Mouse (Mus musculus): Measurements from ENCODE around the gene Atad3a. TPM values are rescaled to one million over a fixed set of nuclear protein-coding genes. Genes with fewer than 3 reads are reported as not detected.

Gene Atad3a
- polyA plus RNA-seq, 1 experiment from 2014 or later: 90.7 TPM

- 66% methylated on average over 5 of the region's 5 CpGs for WGBS
- no peaks in the 10 kb centered on the region for H3K9me3 ChIP-seq
- H3K9ac ChIP-seq: peak within 1 kb of the TSS; percentile 78; the same call in 1 of the 2 replicates
- H3K4me1 ChIP-seq: peaks cover 13% of the 10 kb centered on the region
- peak within 1 kb of the TSS; percentile 69 for H3K4me2 ChIP-seq (replicated peaks)
- no peaks in the 10 kb centered on the region for H3K27me3 ChIP-seq (replicated peaks)
- H3K36me3 ChIP-seq: no peaks in the 10 kb centered on the region
- ATAC-seq (ENCODE audit: low FRiP score, low read depth): no peak
- peak within 1 kb of the TSS; percentile 56; the same call in 1 of the 2 replicates for H3K4me3 ChIP-seq
- no peak within 1 kb of the TSS for H3K27ac ChIP-seq
These were observed 24.9 kb upstream of the Atad3a start, which contains the start of gene Tmem88b for GRCm38 (mm10) chr4:155785819-155786218. Gene Tmem88b (minus strand): TSS chr4:155785874.

GRCm38 (mm10) chr4:155785246-155785645 lies 24.4 kb upstream of the Atad3a start:
- Histone ChIP-seq H3K36me3 (no peaks in the 10 kb centered on the region), H3K4me2 (replicated peaks) (peak overlapping the region; percentile 69; the same call in 1 of the 2 replicates), H3K27me3 (replicated peaks) (no peaks in the 10 kb centered on the region), H3K4me1 (peaks cover 13% of the 10 kb centered on the region), H3K9ac (no peak overlapping the region), H3K9me3 (no peaks in the 10 kb centered on the region), H3K27ac (no peak overlapping the region), H3K4me3 (no peak overlapping the region)
- WGBS: 84% methylated on average over 10 of the region's 10 CpGs
- ATAC-seq (ENCODE audit: low FRiP score, low read depth): no peak

- H3K4me3 ChIP-seq: peak overlapping the region; percentile 56
- no peaks in the 10 kb centered on the region for H3K9me3 ChIP-seq
- WGBS: under 1% methylated on average over 52 of the region's 52 CpGs
- no peaks in the 10 kb centered on the region for H3K36me3 ChIP-seq
- peak overlapping the region; percentile 44; the same call in 1 of the 2 replicates for H3K27ac ChIP-seq
- H3K27me3 ChIP-seq (replicated peaks): no peaks in the 10 kb centered on the region
- H3K4me1 ChIP-seq: peaks cover 13% of the 10 kb centered on the region
- peak overlapping the region; percentile 78 for H3K9ac ChIP-seq
- peak overlapping the region; percentile 69 for H3K4me2 ChIP-seq (replicated peaks)
- ATAC-seq (ENCODE audit: low FRiP score, low read depth): peak; percentile 89
These were observed 23.3 kb upstream of the Atad3a start for GRCm38 (mm10) chr4:155784081-155784701.

GRCm38 (mm10) chr4:155783486-155784080 lies 22.7 kb upstream of the Atad3a start:
- no peak overlapping the region for H3K27ac ChIP-seq

GRCm38 (mm10) chr4:155780895-155781294 lies 20.0 kb upstream of the Atad3a start:
- Histone ChIP-seq H3K9me3 (no peaks in the 10 kb centered on the region), H3K27me3 (replicated peaks) (no peaks in the 10 kb centered on the region), H3K36me3 (no peaks in the 10 kb centered on the region), H3K9ac (peak overlapping the region; percentile 21; the same call in 1 of the 2 replicates), H3K4me2 (replicated peaks) (no peak overlapping the region), H3K4me3 (no peak overlapping the region), H3K27ac (no peak overlapping the region), H3K4me1 (peaks cover 18% of the 10 kb centered on the region)
- WGBS: 43% methylated on average over 6 of the region's 6 CpGs
- ATAC-seq (ENCODE audit: low FRiP score, low read depth): no peak

More at GRCm38 (mm10) chr4:155783486-155784080, 22.7 kb upstream of the Atad3a start:
- H3K36me3 ChIP-seq: no peaks in the 10 kb centered on the region
- H3K27me3 ChIP-seq (replicated peaks): no peaks in the 10 kb centered on the region
- peak overlapping the region; percentile 78 for H3K9ac ChIP-seq
- no peaks in the 10 kb centered on the region for H3K9me3 ChIP-seq
- H3K4me3 ChIP-seq: peak overlapping the region; percentile 56
- 44% methylated on average over 16 of the region's 16 CpGs for WGBS
- peak overlapping the region; percentile 69 for H3K4me2 ChIP-seq (replicated peaks)
- peaks cover 13% of the 10 kb centered on the region for H3K4me1 ChIP-seq
- ATAC-seq (ENCODE audit: low FRiP score, low read depth): no peak; the same call in 1 of the 2 replicates

- H3K4me1 ChIP-seq: peaks cover 14% of the 10 kb centered on the region
- H3K9me3 ChIP-seq: no peaks in the 10 kb centered on the region
- no peak overlapping the region for H3K4me3 ChIP-seq
- H3K36me3 ChIP-seq: no peaks in the 10 kb centered on the region
- H3K4me2 ChIP-seq (replicated peaks): no peak overlapping the region
- no peak for ATAC-seq (ENCODE audit: low FRiP score, low read depth)
- WGBS: 82% methylated on average over 4 of the region's 4 CpGs
- no peak overlapping the region for H3K27ac ChIP-seq
- no peaks in the 10 kb centered on the region; the same call in 1 of the 2 replicates for H3K27me3 ChIP-seq (replicated peaks)
- H3K9ac ChIP-seq: no peak overlapping the region
These were observed 18.6 kb upstream of the Atad3a start for GRCm38 (mm10) chr4:155779498-155779897.

- Histone ChIP-seq H3K9ac (no peak overlapping the region), H3K27me3 (replicated peaks) (peaks cover 17% of the 10 kb centered on the region), H3K36me3 (no peaks in the 10 kb centered on the region), H3K9me3 (no peaks in the 10 kb centered on the region), H3K4me3 (no peak overlapping the region), H3K4me1 (peaks cover 17% of the 10 kb centered on the region), H3K4me2 (replicated peaks) (no peak overlapping the region), H3K27ac (no peak overlapping the region)
- ATAC-seq (ENCODE audit: low FRiP score, low read depth): no peak
- 91% methylated on average over 2 of the region's 2 CpGs for WGBS
These were observed 16.9 kb upstream of the Atad3a start for GRCm38 (mm10) chr4:155777816-155778215.

- Histone ChIP-seq H3K27ac (no peak overlapping the region), H3K4me2 (replicated peaks) (no peak overlapping the region), H3K4me3 (no peak overlapping the region), H3K36me3 (no peaks in the 10 kb centered on the region), H3K9ac (no peak overlapping the region), H3K4me1 (peaks cover 17% of the 10 kb centered on the region), H3K27me3 (replicated peaks) (peaks cover 23% of the 10 kb centered on the region), H3K9me3 (no peaks in the 10 kb centered on the region)
- ATAC-seq (ENCODE audit: low FRiP score, low read depth): no peak
- 36% methylated on average over 2 of the region's 2 CpGs for WGBS
These were observed 15.9 kb upstream of the Atad3a start for GRCm38 (mm10) chr4:155776704-155777335.

GRCm38 (mm10) chr4:155775855-155776254 lies 15.0 kb upstream of the Atad3a start:
- ATAC-seq (ENCODE audit: low FRiP score, low read depth): no peak
- WGBS: 77% methylated on average over 3 of the region's 3 CpGs
- H3K4me1 ChIP-seq: peaks cover 15% of the 10 kb centered on the region

GRCm38 (mm10) chr4:155774971-155775740 lies 14.3 kb upstream of the Atad3a start:
- Histone ChIP-seq H3K27ac (no peak overlapping the region), H3K4me2 (replicated peaks) (peak overlapping the region; percentile 67), H3K27me3 (replicated peaks) (peaks cover 26% of the 10 kb centered on the region), H3K4me1 (peaks cover 21% of the 10 kb centered on the region), H3K36me3 (no peaks in the 10 kb centered on the region), H3K9ac (0 out of 2 replicates have a peak overlapping the region, but pooled peaks have one; percentile 45), H3K9me3 (no peaks in the 10 kb centered on the region), H3K4me3 (no peak overlapping the region)
- no peak for ATAC-seq (ENCODE audit: low FRiP score, low read depth)
- WGBS: 61% methylated on average over 9 of the region's 9 CpGs

More at GRCm38 (mm10) chr4:155775855-155776254, 15.0 kb upstream of the Atad3a start:
- Histone ChIP-seq H3K27ac (no peak overlapping the region), H3K9ac (no peak overlapping the region), H3K9me3 (no peaks in the 10 kb centered on the region), H3K36me3 (no peaks in the 10 kb centered on the region), H3K4me2 (replicated peaks) (no peak overlapping the region), H3K4me3 (no peak overlapping the region), H3K27me3 (replicated peaks) (peaks cover 26% of the 10 kb centered on the region)

- peak; percentile 48 for ATAC-seq (ENCODE audit: low FRiP score, low read depth)
- no peaks in the 10 kb centered on the region for H3K9me3 ChIP-seq
- H3K27me3 ChIP-seq (replicated peaks): peaks cover 26% of the 10 kb centered on the region
- peak within 1 kb of the TSS; percentile 45; the same call in 1 of the 2 replicates for H3K9ac ChIP-seq
- H3K36me3 ChIP-seq: no peaks in the 10 kb centered on the region
- H3K4me2 ChIP-seq (replicated peaks): peak within 1 kb of the TSS; percentile 67
- WGBS: 1% methylated on average over 35 of the region's 35 CpGs
- peaks cover 21% of the 10 kb centered on the region for H3K4me1 ChIP-seq
- H3K27ac ChIP-seq: no peak within 1 kb of the TSS
- peak within 1 kb of the TSS; percentile 31 for H3K4me3 ChIP-seq
These were observed 13.4 kb upstream of the Atad3a start, which contains the start of gene Vwa1 for GRCm38 (mm10) chr4:155774280-155774754. Gene Vwa1 (minus strand): TSS chr4:155774698.
